Mouse (Mus musculus): ENCODE results near the gene Slc22a8.

Slc22a8 gene

GRCm38 (mm10) chr19:8601922-8602321, 10.9 kb downstream of the Slc22a8 start:
- no peak for DNase-seq

- DNase-seq = no peak
Measured at GRCm38 (mm10) chr19:8602914-8603313, 11.9 kb downstream of the Slc22a8 start.

- DNase-seq = no peak
Measured at GRCm38 (mm10) chr19:8604536-8605240, 13.6 kb downstream of the Slc22a8 start.

- DNase-seq = no peak
Measured at GRCm38 (mm10) chr19:8605241-8605558, 14.1 kb downstream of the Slc22a8 start.

- no peak for DNase-seq
Measured at GRCm38 (mm10) chr19:8611358-8612123, 20.5 kb downstream of the Slc22a8 start.

GRCm38 (mm10) chr19:8613111-8613510, 22.1 kb downstream of the Slc22a8 start:
- DNase-seq = no peak

- no peak for DNase-seq
Measured at GRCm38 (mm10) chr19:8614343-8614742, 23.3 kb downstream of the Slc22a8 start.

GRCm38 (mm10) chr19:8616314-8616713, 25.3 kb downstream of the Slc22a8 start:
- DNase-seq = no peak

- no peak for DNase-seq
Measured at GRCm38 (mm10) chr19:8617904-8618303, 26.9 kb downstream of the Slc22a8 start, which contains the start of gene Slc22a6. Slc22a6 (plus strand) TSS chr19:8618039.

- no peak for DNase-seq
Measured at GRCm38 (mm10) chr19:8621098-8621497, 30.0 kb downstream of the Slc22a8 start.

- no peak for DNase-seq
Measured at GRCm38 (mm10) chr19:8630249-8630648, 39.2 kb downstream of the Slc22a8 start.

GRCm38 (mm10) chr19:8630826-8631225, 39.8 kb downstream of the Slc22a8 start:
- DNase-seq = no peak

- DNase-seq = no peak
Measured at GRCm38 (mm10) chr19:8632029-8632428, 41.0 kb downstream of the Slc22a8 start.

- DNase-seq = no peak
Measured at GRCm38 (mm10) chr19:8642086-8642485, 51.0 kb downstream of the Slc22a8 start.

- no peak for DNase-seq
Measured at GRCm38 (mm10) chr19:8646393-8646792, 55.3 kb downstream of the Slc22a8 start.

- no peak for DNase-seq
Measured at GRCm38 (mm10) chr19:8655833-8656232, 64.8 kb downstream of the Slc22a8 start.

GRCm38 (mm10) chr19:8656341-8656740, 65.3 kb downstream of the Slc22a8 start:
- DNase-seq = no peak
